Mouse (Mus musculus) bone marrow, adult 2 months (tissue): ENCODE measurements around the gene Polr2h. TPM values are rescaled to one million over a fixed set of nuclear protein-coding genes. Genes with fewer than 3 reads are reported as not detected.
A peak's percentile ranks its signal among the peaks of the same experiment; 100 is the strongest.

Experiments
- H3K27ac ChIP-seq: fragments of 200-500 bp; 2 replicates; pipeline ENCODE4 v1.5.1; 2012; ENCODE audit warnings: low read depth, mild to moderate bottlenecking, control low read depth, inconsistent platforms, low read length; ENCODE audit not compliant: control insufficient read depth, poor library complexity, insufficient read depth
- H3K4me1 ChIP-seq: fragments of 200-500 bp; 2 replicates; pipeline ENCODE4 v1.6.1; 2011; ENCODE audit warnings: low read length; ENCODE audit not compliant: control insufficient read depth, insufficient read depth
- H3K4me3 ChIP-seq: fragments of 200-500 bp; replicated peaks from 2 replicates; pipeline ENCODE3; 2011; ENCODE audit warnings: mild to moderate bottlenecking, low read depth, low read length, control low read depth; ENCODE audit not compliant: control insufficient read depth
- CTCF ChIP-seq: fragments of 200-500 bp; IDR thresholded peaks from 2 replicates; pipeline ENCODE4 v1.5.1; 2011; ENCODE audit warnings: low read length, control low read depth; ENCODE audit not compliant: control insufficient read depth, insufficient read depth
- POLR2A ChIP-seq: fragments of 200-500 bp; IDR thresholded peaks from 2 replicates; pipeline ENCODE4 v1.6.1; 2011; ENCODE audit warnings: low read depth, mild to moderate bottlenecking, control low read depth, low read length, borderline replicate concordance; ENCODE audit not compliant: control insufficient read depth
- WGBS: fragments of 180-500 bp; shearing (Covaris S2); methylation state at CpG from one replicate; pipeline ENCODE4 v1.1.7; 2018; 5-methylcytosine and 5-hydroxymethylcytosine counted together
- polyA plus RNA-seq: library from polyadenylated mRNA; stranded (reverse); fragments of >200 nt; gene quantifications from 2 replicates; pipeline ENCODE4 v1.2.4, GENCODE M21; 2011; ENCODE audit warnings: low replicate concordance; ENCODE audit not compliant: missing spikeins, insufficient read depth, insufficient read length

Gene Polr2h
- polyA plus RNA-seq, 1 experiment: 50.1 TPM

DNA sequence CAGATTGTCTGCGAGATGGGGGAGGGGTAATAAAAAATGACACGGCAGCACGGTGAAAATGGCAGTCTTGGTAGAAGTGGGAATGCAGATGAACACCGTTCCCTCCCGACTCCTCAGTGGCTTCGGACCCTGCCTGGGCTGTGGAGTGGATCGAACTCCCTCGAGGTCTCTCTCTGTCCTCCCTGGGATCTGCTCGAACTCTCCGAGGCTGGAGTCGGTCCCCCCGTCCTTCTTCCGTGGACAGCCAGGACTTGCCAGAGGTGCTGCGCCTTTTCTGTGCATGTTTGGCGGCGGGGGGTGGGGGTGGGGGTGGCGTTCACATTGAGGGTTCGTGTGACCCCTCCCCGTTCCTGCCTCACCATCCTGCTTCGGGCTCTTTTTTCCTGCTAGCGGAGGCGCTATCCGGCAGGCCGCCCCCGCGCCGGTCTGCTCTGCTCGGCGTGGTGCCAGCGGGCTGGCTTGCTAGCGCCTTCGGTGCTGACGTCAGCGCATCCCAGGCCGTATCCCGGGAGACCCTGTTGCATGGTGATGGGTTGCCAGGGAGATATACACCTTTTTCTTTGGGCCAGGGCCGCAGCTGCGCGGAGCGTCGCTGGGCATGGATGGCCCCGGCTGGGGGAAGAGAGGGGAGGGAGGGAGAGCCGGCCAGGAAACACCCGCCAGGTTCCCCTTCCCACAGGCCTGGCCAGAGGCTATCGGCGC, 21.7 kb upstream of the Polr2h start:
- TF ChIP-seq CTCF: no peak
- TF ChIP-seq POLR2A: no peak
- WGBS: 4% methylated on average over 46 of the region's 46 CpGs
- no peak overlapping the region for H3K4me3 ChIP-seq

DNA sequence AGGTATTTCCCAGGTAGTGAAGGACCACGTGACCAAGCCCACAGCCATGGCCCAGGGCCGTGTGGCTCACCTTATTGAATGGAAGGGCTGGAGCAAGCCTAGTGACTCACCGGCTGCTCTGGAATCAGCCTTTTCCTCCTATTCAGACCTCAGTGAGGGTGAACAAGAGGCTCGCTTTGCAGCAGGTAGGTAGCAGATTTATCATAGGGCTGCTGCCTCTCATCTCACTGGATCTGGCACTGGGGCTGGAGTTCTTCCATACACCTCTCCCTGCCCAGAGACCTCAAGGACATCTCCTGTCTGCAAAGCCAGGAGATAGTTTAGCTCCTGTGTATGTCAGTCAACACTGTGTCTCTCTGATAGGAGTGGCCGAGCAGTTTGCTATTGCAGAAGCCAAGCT, 18.2 kb upstream of the Polr2h start:
- TF ChIP-seq POLR2A (no peak), CTCF (no peak)
- 83% methylated on average over 5 of the region's 5 CpGs for WGBS
- no peaks in the 10 kb centered on the region; the same call in none of the 2 replicates for H3K4me1 ChIP-seq
- no peak overlapping the region for H3K4me3 ChIP-seq
- H3K27ac ChIP-seq: no peak overlapping the region

More for the DNA sequence above, 21.7 kb upstream of the Polr2h start:
- H3K27ac ChIP-seq: no peak overlapping the region
- H3K4me1 ChIP-seq: no peaks in the 10 kb centered on the region; the same call in 1 of the 2 replicates

DNA sequence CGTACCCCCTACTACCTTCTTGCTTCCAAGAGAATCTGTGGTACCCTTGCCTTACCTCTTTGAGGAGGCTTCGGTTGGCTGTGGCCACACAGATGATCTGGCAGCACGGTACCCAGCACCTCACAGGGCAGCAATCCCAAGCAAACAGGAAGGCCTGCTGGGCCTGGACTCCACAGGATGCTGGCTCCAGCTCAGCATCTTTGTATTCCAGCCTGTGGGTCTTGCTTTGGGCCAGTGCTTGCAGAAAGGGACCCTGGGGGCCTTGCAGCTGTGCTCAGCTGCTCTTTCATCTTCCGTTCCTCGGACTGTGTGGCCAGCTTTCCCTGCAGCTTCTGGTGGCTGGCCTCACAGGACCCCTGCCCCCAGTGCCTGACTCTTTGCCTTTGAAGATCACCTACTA, 17.4 kb upstream of the Polr2h start:
- TF ChIP-seq CTCF (no peak), POLR2A (no peak)
- no peak overlapping the region for H3K27ac ChIP-seq
- no peaks in the 10 kb centered on the region; the same call in 1 of the 2 replicates for H3K4me1 ChIP-seq
- 79% methylated on average over 5 of the region's 5 CpGs for WGBS
- H3K4me3 ChIP-seq: no peak overlapping the region

DNA sequence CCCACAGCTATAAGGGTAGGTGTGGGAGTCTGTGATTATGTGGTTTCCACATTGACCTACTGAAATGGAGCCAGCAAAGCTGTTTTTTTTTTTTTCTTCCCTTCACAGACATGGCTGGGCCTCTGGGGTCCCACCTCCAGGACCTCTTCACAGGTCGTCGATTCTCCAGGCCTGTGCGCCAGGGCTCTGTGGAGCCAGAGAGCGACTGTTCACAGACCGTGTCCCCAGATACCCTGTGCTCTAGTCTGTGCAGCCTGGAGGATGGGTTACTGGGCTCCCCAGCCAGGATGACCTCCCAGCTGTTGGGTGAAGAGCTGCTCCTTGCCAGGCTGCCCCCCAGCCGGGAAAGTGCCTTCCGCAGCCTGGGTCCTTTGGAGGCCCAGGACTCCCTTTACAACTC, 16.1 kb upstream of the Polr2h start:
- Histone ChIP-seq H3K4me1 (no peaks in the 10 kb centered on the region; the same call in 1 of the 2 replicates), H3K27ac (no peak overlapping the region; the same call in 1 of the 2 replicates), H3K4me3 (no peak overlapping the region)
- WGBS: 83% methylated on average over 7 of the region's 7 CpGs
- TF ChIP-seq CTCF (no peak), POLR2A (no peak)

DNA sequence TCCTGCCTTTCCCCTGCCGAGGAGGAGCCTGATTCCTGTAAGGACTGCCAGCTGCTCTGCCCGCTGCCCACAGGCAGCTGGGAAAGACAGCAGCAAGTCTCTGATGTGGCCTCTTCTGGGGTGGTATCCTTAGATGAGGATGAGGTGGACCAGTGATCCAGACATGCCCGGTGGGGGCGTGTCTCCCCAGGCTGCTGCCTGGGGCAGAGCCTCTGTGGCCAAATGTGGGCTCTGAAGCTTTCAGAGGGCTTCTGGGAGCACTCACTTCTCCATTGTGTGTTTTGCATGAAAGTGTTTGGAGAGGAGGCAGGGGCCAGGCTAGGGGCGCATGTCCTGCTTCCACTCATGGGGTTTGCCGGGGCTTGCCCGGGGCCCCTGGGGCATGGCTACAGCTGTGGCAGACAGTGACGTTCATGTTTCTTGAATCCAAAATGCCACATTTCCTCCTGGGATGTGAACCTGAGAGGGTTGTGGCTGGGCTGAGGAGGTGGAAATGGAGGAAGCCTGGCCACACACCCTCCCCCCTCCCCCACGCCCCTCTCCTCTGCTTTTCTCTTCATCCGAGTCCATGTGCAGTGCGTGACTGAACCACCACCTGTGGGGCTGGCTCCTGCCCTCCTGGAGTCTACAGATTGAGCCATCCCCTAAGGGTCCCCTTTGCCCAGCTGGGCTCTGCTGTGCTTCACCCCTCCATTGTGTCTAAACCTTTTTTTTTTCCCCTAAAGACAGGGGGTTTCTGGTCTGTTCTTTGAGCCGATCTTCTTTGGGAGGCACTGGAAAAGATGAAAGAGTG, 15.5 kb upstream of the Polr2h start:
- 53% methylated on average over 12 of the region's 12 CpGs for WGBS
- no peak overlapping the region for H3K27ac ChIP-seq
- TF ChIP-seq POLR2A (no peak), CTCF (no peak)
- H3K4me1 ChIP-seq: no peaks in the 10 kb centered on the region; the same call in 1 of the 2 replicates
- H3K4me3 ChIP-seq: no peak overlapping the region

DNA sequence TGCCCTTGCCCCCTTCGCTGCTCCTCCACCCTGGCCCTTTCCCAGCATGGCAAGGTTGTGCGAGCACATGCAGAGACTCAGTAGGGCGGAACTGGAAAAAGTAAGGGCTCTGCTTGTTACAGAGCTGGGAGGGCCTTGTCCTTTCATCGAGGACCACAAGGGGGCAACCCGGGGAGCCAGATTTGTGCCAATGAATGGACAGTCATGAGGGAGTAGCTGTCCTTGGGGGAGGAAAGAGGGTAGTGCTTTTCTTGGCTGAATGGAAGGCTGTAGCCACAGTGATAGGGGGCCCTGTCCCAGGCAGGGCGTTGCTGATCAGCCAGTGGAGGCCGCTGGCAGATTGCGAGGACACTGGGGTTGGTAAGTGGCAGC, 15.0 kb upstream of the Polr2h start:
- TF ChIP-seq CTCF (peak; percentile 50; the same call in 1 of the 2 replicates), POLR2A (no peak)
- 30% methylated on average over 8 of the region's 8 CpGs for WGBS
- no peaks in the 10 kb centered on the region; the same call in 1 of the 2 replicates for H3K4me1 ChIP-seq
- no peak overlapping the region for H3K27ac ChIP-seq
- H3K4me3 ChIP-seq: no peak overlapping the region

DNA sequence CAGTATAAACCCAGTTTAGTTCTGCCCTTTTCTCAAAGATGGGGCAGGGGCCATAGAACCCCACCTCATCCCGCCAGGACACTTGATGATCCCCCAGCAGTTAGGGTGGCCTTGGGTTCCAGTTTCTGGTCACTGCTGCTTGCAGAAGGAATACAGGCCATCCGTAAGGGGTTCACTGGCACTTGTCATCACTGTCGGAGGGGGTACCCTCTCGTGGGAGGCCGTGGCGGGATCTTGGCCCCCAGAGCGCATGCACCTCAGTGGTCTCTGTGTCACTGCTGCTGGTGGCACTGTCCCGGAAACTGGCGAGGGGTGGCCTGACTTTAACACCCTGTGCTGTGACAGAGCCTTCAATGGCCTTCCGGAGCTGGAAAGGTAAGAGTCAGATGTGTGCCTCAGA, 14.4 kb upstream of the Polr2h start:
- TF ChIP-seq POLR2A (no peak), CTCF (no peak)
- Histone ChIP-seq H3K4me1 (no peaks in the 10 kb centered on the region; the same call in 1 of the 2 replicates), H3K4me3 (no peak overlapping the region), H3K27ac (no peak overlapping the region)
- WGBS: 93% methylated on average over 10 of the region's 10 CpGs

DNA sequence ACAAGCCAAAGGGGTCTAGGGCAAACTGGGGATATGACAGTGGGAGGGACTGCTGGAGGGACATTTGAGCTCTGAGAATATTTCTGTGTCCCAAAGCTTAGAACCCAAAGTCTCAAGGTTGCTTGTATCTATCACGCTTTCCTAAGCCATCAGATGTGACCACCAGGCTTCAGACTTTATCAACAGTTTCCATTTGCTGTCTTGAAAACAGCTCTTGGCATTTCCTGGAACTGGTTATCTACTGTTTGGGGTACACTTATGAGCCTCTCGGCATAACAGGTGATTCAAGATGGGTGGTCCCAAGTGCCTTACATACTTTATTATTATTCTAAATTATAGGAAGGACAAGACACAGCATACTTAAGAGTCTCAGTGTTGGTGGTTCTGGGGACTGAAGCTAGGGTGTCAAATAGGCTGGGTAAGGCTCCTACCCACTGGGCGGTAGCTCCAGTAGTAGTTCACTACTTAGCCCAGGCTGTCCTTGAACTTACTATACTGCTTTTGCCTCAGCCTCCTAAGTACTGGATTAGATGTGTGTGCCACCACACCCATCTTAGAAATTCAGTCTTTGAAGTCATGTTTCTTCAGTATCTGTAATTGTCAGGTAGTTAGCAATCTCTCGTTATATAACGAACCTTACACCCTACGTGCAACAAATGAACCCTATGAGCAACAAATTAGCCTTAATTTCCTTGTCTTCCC, 13.6 kb upstream of the Polr2h start:
- H3K4me3 ChIP-seq: no peak overlapping the region
- 63% methylated on average over 6 of the region's 6 CpGs for WGBS
- TF ChIP-seq POLR2A (no peak), CTCF (no peak)
- no peak overlapping the region for H3K27ac ChIP-seq
- H3K4me1 ChIP-seq: no peaks in the 10 kb centered on the region; the same call in 1 of the 2 replicates
